Mouse (Mus musculus): ENCODE results near the gene Ldlrad1.

The Ldlrad1 gene

DNA sequence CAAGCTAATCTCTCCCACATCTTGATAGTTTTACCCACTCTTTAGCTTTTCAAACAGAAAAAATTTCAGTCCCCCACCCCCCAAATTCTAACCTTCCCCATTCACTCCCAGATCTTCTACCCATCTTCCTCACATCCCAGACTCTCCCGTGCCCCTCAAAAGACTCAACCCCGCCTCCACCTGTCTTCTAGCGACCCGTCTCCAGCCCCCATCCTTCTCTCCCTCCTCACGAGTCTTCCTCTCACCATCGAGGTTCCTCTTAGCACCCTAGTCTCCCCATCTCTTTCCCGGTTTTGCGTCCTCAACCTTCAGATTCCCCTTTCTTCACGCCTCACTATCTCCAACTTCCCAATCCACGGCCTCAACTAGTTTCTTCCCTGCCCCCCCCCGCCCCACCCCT is 43.5 kb downstream of the Ldlrad1 start:
- in situ Hi-C loops (cut with MboI; ENCODE audit: unreplicated experiment in 2 of 2): loop anchor here (5.0 kb wide), 3 partner anchors 60 to 100 kb away; partner anchors contain the start of gene Yipf1 (in 2 of the 2)

- in situ Hi-C loops (cut with MboI; ENCODE audit: unreplicated experiment in 2 of 2): loop anchor here (5.0 kb wide), 3 partner anchors 59 to 99 kb away; partner anchors contain the start of gene Yipf1 (in 2 of the 2)
Measured at GRCm38 (mm10) chr4:107253125-107254091, 44.4 kb downstream of the Ldlrad1 start, which contains the start of the genes Lrrc42 and Hspb11. TSS of gene Lrrc42 (minus strand) at chr4:107253532. TSS of gene Hspb11 (plus strand) at chr4:107253593.

- in situ Hi-C loops (cut with MboI; ENCODE audit: unreplicated experiment in 2 of 2): loop anchor here (5.0 kb wide), 3 partner anchors 58 to 98 kb away; partner anchors contain the start of gene Yipf1 (in 2 of the 2)
Measured at GRCm38 (mm10) chr4:107254414-107254813, 45.4 kb downstream of the Ldlrad1 start.

GRCm38 (mm10) chr4:107260001-107260400 is 51.0 kb downstream of the Ldlrad1 start:
- in situ Hi-C loops (cut with MboI; ENCODE audit: unreplicated experiment in 2 of 2): no loop called here

All from v-Abl transformed pro-B cells (cell line).